Mouse (Mus musculus) adrenal gland, adult 2 months (tissue): ENCODE results near the gene Itga1. TPM values are rescaled to one million over a fixed set of nuclear protein-coding genes. Genes with fewer than 3 reads are reported as not detected.

Experiments used
- DNase-seq: peaks from one replicate; pipeline ENCODE4 v3.0.0; 2021
- polyA plus RNA-seq: library from polyadenylated mRNA; depleted of rRNA; stranded (reverse); fragments of >200 nt; gene quantifications from 2 replicates; pipeline ENCODE4 v1.2.3, GENCODE M21; 2012
- total RNA-seq, 2 experiments: library from RNA; stranded (reverse); gene quantifications; 2 replicates each; pipeline ENCODE4 v1.2.3; 2021

Itga1 gene
- total and polyA plus RNA-seq, 3 experiments: 3.8 to 32.4 (median 30.7) TPM

DNA sequence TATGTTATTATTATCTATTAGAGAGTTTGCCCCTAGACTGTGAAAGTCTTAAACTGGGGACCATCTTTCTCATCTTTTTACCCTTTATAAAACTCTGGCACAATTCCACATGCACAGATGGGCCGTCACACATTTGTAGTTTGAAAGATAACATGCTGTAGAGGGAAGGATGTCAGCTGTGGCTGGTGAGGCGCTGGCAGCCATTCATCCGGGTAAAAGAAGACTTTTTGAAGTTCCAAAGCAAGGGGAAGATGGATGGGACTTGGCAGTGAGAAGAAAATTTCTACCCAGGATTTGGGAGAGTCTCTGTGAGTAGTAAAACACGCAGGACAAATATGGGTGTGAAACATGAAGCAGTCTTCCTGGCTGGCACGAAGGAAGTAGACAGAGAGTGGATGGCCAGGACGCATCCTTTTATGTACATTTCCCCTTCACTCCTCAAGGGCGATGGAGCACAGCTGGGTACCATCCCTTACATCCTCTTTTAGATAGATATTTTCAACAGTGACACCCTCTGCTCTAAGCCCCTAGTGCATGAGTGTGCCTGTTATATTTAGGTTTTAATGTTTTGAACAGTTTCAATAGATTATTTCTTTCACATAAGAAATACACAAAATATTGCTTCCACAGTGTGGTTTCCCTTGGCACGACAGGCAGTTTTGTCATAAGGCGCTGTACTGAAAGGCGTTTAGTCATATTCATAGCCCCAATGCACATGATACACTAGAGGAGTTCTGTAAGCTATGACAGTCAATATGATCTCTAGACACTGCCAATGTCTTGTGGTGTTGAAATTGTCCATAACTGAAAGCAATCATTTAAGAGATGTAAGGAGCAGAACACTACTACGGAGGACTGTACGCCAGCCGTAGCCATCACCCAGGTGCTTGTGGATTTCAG lies 50.9 kb downstream of the Itga1 start:
- no peak for DNase-seq

DNA sequence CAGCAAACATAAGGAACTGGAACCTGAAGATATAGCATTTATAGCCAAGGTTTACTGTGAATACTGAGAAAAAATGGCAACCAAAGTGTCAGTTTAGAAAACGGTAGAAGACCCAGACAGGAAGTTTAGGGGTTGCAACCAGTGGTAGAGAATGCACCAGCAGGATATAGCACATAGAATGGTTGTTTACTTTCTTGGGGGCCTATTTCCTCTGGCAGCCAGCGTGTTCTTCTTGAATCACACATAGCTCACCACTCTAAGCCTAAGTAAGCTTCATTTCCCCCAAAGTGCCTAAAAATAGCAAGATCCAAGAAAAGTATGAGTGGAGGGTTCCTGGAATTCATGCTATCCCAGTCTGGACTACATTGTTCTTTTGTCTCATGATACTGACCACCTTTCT lies 59.1 kb downstream of the Itga1 start:
- DNase-seq: no peak

DNA sequence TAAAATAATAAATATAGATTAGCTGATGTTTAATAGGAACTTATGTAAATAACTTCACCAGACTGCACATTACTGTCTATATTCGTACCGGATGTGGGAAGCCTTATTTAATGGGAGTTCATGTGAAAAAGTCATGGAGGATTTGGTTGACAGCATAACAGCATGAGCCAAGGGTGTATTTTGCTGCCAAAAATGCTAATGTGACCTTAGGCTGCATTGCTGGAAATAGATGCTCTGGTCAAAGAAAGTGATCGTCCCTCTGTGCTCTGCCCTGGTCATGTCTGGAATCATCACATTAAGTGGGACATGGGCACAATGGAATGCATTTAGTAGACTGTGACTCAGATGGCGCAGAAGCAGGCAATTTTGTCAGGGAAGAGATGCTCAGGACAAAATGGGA lies 64.5 kb downstream of the Itga1 start:
- no peak for DNase-seq

DNA sequence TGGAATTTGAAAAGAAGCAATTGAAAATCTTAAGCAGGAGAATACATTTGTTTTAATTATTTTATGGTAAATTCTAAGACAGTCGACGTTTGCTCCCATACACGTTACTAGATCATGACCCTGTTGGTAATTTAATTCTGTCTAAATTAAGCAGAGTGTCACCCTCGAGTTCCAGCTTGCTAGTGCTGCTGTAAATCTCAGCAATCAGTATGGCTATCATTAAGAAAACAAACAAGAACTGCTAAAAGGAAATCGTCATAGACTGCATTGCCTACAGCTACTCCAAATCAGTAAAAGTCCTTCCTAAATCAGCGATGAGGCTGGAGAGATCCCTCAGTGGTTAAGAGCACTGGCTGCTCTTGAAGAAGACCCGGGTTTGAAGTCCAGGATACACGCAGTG lies 66.4 kb downstream of the Itga1 start:
- DNase-seq: no peak

DNA sequence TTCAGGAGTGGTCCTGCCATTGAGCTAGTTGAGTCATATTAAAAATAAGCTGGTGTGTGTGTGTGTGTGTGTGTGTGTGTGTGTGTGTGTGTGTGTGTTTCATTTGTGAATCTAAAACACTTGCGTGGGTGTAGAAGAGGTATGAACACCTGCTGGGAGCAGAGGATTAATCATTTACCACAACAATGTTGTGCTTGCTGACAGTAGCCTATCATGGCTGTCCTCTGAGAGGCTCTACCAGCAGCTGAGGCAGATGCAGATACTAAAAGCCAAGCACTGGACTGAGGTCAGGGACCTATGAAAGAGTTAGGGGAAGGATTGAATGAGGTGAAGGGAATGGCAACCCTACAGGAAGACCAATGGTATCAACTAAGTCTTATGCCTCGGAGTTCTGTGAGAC lies 68.6 kb downstream of the Itga1 start:
- DNase-seq: no peak

DNA sequence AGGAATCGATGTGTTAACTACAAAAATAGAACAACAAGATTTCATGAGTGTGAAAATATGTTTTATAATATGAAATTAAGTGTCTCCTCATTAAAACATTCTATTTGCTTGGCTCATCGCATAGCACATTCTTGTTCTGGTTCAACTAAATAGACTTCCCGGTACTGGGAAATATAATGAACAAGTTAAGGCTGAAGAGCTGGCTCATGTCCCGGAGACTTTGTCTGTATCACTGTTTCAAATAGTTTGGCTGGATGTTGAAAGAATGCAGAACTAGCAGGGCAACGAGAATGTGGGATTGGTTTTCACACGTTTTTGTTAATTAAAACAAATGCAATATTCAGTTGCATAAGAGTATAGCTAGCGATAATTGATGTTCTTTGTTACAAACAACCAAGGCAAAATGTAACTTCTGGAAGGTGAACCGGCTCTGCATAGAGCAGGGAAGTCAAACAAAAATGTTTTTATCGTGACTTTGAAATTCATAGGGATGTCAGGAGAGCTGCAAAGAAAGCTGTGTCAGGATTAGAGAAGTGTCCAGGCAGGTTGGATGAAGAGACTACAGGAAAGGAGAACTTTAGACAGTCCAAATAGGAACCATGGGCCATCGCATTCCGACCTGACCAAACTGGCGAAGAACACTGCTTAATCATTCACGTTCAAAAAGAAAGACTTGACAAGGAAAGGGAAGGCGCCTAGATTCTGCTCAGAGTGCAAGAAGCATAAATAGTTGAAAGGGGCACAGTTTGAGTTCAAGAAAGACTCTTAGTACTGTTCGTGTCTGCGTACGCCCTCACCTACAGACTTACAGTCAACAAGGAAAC lies 70.4 kb downstream of the Itga1 start:
- no peak for DNase-seq

DNA sequence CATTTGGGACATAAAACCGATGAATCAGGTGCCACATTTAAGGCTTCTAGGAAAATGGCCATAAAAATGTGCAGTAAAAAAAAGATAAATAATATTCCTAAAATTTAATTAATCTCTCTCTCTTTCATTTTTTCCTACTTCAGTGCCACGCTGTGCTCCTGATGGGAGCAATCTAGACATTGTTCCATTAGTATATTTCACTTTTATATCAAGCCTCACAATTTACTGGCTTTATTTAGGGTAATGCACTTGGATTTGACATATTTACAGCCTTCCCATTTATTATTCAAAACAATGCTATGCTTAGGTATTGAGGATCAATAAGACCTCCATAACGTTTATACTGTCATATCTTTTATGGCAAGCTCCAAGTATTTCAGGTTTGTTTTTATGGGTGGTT lies 76.4 kb downstream of the Itga1 start:
- DNase-seq: no peak

DNA sequence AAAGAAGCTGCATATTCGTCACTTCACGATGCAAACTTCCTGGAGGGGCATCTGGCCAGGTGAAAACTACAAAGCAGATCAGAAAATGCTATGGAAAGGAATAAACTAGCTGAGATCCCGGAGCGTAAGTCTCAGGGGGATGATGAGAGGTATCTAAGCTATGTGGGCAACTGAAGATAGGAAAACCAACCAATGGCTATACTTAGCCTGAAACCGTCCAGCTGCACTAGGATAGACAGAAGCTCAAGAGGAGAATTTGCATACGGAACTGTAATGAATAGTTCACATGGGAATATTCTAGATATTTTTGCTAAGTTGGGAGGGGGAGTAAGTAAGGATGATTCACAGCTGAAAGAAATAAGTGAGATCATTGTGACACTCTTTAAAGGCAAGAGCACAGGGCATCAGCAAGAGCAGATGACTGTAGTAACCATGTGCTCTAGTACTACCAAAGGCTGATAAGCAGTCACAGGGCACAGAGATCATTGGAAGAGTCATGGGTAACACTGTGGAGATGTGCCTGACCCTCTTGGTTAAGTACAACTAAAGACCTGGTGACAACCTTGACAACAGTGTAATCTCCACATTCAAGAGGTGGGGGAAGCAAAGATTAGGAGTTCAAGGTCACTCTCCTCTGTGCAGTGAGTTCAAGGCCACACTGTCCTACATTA lies 79.5 kb downstream of the Itga1 start:
- DNase-seq: no peak

DNA sequence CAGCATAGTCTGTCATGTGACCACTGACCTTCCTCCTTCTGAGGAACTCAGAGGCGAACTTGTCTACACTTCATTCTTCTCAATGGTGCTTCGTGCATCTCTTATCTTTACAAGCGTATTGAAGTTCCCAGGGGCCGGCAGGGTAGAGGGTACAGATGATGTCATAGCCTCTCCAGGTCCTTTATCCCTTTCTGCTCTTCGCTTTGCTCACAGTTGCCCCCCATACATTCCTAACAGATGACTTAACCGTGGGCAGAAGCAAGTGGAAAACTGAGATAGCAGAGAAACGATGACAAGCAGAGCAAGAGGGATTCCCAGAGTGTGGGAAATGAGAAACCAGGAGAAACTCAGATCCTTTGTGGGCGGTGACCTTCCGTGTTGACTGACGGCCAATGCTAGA lies 80.4 kb downstream of the Itga1 start:
- DNase-seq: no peak

DNA sequence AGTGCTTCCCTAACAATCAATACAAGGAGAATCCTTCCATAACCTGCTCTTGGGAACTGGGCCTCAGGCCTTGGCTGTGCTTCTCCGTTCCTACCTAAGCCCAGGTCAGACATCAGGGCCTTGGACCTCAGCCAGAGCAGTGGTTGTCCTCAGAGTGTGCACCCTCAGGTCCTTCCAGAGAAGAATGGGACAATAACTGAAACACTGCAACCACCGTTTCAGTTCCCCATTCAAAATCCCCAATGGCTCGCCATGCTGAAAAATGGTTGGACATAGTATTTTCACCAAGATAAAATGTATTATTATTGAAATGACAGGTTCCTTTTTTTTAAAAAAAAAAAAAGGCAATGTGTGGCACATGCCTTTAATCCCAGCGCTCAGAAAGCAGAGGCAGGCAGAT lies 81.0 kb downstream of the Itga1 start:
- no peak for DNase-seq

DNA sequence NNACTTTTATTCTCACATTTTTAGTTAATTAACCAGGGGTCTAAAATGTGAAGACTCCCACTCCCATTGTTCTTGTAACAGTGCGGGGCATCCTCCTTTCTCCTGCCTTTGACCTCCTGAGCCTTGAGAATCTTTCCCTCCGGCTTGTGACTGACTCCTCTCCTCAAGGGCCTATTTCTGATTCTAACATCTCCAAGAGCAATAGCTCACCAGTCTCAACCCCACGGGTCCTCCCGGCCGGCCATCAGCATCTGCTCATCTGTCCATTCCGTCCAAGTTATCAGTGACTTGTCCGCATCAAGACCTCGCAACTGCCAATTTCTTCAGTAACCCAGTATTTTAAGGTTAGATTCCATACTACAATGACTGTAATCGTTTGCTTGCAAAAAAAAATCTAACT lies 84.2 kb downstream of the Itga1 start:
- DNase-seq: no peak

DNA sequence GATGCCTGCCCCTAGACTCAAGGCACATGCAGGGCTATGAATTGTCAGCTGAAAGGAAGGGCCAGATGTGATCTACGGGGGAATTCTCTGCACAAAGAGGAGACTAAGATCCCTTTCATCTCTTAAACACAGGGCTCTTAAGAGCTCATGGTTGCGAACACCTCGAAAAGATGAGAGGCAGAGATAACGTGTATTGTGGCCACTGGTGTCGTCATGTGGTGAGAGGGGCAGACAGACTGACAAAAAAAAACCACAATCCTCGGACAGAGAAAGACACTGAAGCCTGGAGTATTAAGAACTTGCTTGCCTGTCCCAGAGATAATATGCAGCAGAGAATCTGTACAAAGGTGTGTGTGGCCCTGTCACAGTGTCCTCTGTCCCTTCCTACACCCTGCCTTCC lies 90.2 kb downstream of the Itga1 start:
- no peak for DNase-seq

DNA sequence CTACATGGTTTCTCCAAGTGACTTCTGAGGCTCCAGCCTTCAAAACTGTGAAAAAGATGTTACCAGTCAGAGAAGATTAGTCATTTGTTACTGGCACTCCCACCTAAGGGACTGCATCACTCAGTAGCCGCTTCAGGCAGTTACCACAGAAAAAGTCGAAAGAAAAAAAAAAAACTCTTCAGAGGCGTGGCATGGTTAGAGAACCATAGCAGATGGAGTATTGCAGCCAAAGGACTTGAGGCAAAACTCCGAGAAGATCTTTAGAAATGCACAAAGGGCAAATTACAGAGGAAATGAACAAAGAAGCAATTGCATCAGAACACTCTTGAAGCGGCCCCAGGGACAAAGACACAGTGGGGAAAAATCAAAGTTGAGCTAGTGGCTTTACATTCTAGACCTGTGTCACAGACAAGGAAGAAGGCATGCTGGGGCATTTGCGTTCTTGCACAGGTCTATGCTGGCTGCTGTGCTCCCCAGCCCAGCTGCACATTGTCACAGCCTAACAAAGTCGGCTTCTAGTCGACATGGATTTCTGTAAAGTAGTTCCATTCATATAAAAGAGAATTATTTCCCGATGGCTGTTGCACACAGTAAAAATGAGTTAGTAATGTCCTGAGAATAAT lies 95.4 kb downstream of the Itga1 start:
- no peak for DNase-seq

DNA sequence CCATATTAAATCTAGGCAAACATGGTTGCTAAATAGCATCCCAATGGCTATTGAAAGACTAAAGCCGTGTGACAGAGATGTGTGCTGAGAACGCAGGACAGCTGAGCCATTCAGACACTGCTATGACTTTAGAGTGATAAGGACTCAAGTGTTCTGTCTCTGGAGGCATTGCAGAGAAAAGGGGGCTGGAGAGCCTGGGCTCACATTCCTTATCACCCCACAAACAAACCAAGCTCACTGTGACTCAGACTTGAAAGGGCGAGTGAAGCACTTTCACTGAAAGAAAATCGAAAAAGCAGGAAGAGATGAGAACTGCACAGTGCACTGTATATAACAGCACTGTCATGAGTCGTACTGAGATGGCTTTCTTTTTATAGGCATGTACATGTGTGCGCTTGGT lies 96.4 kb downstream of the Itga1 start:
- no peak for DNase-seq

DNA sequence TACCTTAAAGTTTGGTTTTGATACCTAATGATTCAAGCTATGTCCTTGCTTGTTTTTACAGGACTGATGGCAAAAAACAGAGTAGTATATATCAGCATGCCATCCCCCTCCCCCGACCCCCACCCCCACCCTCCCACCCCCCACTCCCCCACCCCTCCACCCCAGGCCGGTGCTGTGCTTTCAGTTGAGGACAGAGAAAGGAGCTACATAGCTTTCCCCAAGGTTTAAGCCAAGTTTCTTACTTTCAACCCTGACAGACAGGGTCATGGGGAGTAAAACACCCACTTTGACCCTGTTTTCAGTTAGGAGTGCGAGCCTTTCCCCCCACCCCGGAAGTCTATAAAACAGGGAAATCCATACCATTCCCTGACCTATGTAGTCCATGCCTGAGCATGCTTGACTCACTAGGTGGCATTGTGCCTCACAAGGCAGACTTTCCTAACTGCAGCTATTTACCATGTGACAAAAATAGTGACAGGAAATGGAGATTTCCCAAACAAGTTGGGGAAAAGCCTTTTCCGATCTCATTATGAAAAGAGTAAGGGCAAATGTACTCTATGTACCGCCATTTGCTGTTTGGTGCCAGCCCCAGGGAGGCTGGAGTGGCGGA lies 98.2 kb downstream of the Itga1 start:
- DNase-seq: no peak

DNA sequence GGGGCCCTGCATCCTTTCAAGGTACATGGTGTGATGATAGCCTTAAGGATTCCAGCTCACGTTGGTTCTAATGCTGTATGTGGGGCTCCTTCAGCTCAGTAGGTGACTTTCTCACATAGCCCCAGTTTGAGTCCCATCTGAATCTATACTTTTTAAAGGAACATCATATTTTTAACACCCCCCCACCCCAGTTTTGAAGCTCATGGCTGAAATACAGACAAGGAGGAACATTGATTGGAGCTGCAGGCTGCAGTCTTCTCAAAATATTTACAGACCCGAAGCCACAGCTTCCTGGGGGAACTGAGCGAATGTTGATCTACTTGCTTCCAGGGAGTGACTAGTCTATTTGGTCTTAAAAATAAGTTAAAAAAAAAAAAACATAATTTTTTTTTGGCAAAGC lies 98.9 kb downstream of the Itga1 start:
- no peak for DNase-seq

DNA sequence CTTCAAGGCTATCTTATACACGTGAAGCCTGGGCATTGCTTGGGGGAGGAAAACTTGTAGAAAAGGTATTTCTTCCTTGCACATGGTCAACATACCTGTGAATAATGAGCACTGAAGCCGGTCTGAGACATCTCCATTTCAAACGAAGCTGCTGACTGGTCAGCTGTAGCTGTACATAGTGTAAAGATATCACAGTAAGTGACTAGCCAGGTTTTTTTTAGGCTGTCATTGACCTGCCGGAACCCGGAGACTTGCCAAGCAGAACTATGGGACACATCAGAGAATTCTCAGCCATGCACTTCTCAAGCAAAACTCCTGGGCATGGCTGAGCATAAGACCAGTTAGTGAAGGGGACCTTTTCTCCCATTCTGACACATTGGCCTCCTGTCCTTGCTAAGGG lies 99.6 kb downstream of the Itga1 start:
- no peak for DNase-seq

DNA sequence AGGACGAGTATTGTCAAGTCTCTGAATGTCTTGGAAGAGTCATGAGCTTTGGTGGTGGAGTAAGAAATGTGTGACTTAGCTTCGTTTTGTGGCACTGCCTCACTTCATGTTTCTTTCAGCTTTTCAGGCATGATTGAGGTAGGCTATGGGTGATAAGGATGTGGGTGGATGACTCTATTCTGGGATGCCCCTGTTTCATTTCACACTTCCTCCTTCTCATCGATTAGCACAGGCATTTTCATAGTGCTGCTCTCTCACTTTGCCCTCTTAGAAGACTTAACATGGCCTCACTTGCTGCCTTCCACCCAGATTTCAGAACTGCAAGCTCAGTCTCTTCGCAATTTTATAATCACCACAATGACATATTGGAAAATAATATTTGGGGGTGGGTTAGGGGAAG lies 102.2 kb downstream of the Itga1 start:
- DNase-seq: no peak

DNA sequence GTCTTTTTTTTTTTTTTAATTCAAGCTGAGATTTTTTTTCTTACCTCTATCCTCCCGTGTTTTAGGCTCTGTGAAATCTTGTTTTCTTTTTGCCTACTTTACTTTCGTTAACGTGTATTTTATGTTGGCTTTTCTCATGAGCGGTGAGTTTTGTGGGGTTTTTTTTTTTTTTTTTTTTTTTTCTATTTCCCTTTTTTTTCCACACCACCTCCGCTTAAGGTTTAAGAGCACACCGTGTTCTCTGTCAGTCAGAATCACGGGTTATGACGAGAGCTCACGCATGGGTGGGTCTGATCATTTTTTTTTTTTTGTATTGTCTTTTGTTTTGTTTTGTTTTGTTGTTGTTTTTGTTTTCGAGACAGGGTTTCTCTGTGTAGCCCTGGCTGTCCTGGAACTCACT lies 103.7 kb downstream of the Itga1 start:
- no peak for DNase-seq

DNA sequence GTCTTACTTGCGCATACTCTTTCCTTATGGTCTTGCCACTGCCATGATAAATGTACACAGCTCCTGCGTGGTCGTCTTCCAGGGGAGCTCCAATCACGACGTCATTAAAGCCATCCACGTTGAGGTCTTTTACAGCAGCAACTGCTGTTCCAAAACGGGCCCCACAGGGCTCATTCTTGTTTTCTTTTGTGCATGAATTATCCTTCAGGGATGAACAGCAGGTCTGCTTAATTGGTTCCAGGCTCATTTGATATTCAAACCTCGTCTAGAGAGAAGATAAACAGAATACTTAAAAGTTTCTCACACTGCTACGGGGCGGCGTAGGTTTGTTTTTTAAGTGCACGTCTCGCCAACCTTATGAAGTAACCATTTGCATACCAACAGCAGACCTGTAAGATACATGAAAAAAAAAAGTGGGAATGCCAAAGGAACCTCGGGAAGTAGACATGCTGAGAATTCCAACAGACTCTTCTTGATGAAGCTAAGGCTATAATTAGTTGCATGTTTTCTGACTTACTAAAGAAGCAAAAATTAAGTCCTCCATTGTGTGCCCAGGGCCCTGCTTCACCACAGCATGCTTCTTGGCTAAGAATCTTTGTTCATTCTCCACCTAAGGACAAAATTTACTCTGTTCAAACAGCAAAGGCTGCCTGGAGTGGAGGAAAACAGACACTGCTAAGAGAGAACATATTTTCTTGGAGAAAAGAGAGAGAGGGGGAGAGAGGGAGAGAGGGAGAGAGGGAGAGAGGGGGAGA lies 109.3 kb downstream of the Itga1 start:
- DNase-seq: no peak

DNA sequence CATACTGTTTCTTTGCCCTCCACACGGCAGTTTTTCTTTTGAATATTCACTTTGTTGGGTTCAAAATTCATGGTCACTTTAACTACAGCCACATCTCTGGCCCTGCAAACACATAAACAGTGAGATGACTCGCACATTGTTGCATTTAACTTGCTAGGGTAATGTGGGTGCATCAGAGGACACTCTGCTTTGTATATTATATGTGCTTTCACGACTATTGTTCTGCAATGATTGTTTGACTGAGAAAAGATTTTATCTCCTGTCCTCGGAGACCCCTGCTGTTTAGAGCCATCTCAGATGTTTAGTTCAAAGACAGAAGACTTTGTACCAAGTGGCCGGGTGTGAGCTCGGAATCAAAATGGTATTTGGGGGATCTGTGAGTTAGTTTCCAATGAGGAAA lies 114.1 kb downstream of the Itga1 start:
- DNase-seq: no peak
